Mouse (Mus musculus) bone marrow, adult 2 months (tissue): ENCODE measurements around the gene Tspan5.

ENCODE experiments used
- CTCF ChIP-seq: fragments of 200-500 bp; IDR thresholded peaks from 2 replicates; pipeline ENCODE4 v1.5.1; 2011; ENCODE audit warnings: low read length, control low read depth; ENCODE audit not compliant: control insufficient read depth, insufficient read depth
- POLR2A ChIP-seq: fragments of 200-500 bp; IDR thresholded peaks from 2 replicates; pipeline ENCODE4 v1.6.1; 2011; ENCODE audit warnings: low read depth, mild to moderate bottlenecking, control low read depth, low read length, borderline replicate concordance; ENCODE audit not compliant: control insufficient read depth

GRCm38 (mm10) chr3:138743061-138743671 lies 1.2 kb downstream of the Tspan5 start:
- TF ChIP-seq CTCF, result no peak
- no peak for TF ChIP-seq POLR2A
